Mouse (Mus musculus): ENCODE results near the gene Gtf3a. TPM values are rescaled to one million over a fixed set of nuclear protein-coding genes. Genes with fewer than 3 reads are reported as not detected.
A peak's percentile ranks its signal among the peaks of the same experiment; 100 is the strongest.
"Not testable (repeated sequence)": the region's sequence is repeated elsewhere in the genome, so short reads cannot be mapped to it uniquely, and the experiment has no call there.

Gtf3a gene
- polyA plus RNA-seq, 1 experiment from 2014 or later: 99.5 TPM

DNA sequence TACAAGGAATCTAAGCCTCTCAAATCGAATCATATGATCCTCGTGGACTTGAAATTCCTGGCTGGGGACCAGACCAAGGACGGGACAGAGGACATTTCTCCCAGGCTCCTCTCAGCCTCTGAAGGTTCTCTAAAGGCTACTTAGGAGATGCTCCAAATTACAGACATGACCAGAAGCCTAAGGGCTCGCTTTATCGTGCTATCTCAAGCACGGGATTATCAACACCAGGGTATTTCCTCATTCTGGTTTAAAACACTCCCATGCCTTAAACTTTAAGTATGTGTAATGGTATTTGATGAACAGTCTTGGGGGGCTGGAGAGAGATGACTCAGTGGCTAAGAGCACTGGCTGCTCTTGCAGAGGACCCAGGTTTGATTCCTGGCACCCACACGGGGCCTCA, 17.0 kb upstream of the Gtf3a start:
- H3K9ac ChIP-seq: no peak overlapping the region
- H3K36me3 ChIP-seq (replicated peaks; ENCODE audit: control insufficient read depth, insufficient read depth): no peaks in the 10 kb centered on the region
- no peak overlapping the region for H3K4me3 ChIP-seq (replicated peaks; ENCODE audit: low read length)
- ATAC-seq (ENCODE audit: low FRiP score): no peak
- H3K27ac ChIP-seq: no peak overlapping the region
- no peaks in the 10 kb centered on the region for H3K4me1 ChIP-seq (replicated peaks; ENCODE audit: control insufficient read depth, insufficient read depth, low read length)
- H3K27me3 ChIP-seq (ENCODE audit: control insufficient read depth, insufficient read depth, low read length): no peaks in the 10 kb centered on the region
- 93% methylated on average over 7 of the region's 7 CpGs for WGBS
- no peak for DNase-seq (ENCODE audit: low spot score)
- H3K4me2 ChIP-seq (replicated peaks): no peak overlapping the region
- no peaks in the 10 kb centered on the region for H3K9me3 ChIP-seq (ENCODE audit: control insufficient read depth, low read length)

DNA sequence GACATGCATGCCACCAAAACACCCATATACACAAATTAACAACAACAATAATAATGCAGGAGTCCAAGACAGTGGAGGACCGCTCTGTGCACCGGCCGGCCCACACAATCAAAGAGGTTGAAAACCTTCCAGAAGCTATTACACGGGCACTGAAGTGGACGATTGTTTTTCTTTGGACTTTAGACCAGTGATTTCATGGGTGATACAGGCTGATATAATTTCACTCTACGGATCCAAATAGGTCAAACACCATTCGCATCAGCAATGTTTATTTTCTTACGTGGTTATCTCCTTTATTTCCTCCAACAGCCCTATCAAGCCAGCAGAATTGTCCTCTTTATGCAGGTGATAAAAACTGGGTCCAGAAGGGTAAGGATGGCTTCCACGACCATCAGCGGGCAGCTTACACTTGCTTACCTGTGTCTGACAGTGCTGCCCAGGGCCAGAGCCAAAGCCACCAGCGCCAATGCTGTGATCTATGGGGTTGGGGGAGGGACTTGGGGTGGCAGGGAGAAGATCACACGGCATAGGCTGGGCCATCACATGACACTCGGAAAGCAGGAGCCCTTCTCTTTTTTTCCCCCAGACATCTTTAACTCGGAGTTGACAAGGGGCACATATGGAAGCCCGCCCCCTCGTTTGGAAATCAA, 16.4 kb upstream of the Gtf3a start:
- Histone ChIP-seq H3K27ac (no peak overlapping the region), H3K9me3 (ENCODE audit: control insufficient read depth, low read length) (no peaks in the 10 kb centered on the region), H3K4me1 (replicated peaks; ENCODE audit: control insufficient read depth, insufficient read depth, low read length) (no peaks in the 10 kb centered on the region), H3K9ac (no peak overlapping the region), H3K27me3 (ENCODE audit: control insufficient read depth, insufficient read depth, low read length) (no peaks in the 10 kb centered on the region), H3K36me3 (replicated peaks; ENCODE audit: control insufficient read depth, insufficient read depth) (no peaks in the 10 kb centered on the region), H3K4me2 (replicated peaks) (no peak overlapping the region), H3K4me3 (replicated peaks; ENCODE audit: low read length) (no peak overlapping the region)
- DNase-seq (ENCODE audit: low spot score) (no peak), ATAC-seq (ENCODE audit: low FRiP score) (no peak)
- 84% methylated on average over 16 of the region's 16 CpGs for WGBS

DNA sequence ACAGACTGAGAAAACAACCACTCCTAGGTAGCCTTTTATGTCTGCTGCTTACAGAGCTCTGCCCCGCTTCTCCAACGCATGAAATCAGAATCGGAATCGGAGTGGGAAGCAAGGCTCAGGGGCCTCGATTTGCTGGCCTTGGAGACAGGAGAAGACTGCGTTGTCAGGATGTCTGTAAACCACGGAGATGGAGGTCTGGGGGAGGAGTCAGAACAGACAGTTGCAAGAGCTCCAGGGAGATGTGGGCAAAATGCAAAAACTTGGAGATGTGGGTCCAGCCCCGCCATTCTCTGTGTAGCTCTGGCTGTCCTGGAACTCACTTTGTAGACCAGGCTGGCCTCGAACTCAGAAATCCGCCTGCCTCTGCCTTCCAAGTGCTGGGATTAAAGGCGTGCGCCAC, 15.0 kb upstream of the Gtf3a start:
- H3K4me2 ChIP-seq (replicated peaks): no peak overlapping the region
- H3K9me3 ChIP-seq (ENCODE audit: control insufficient read depth, low read length): no peaks in the 10 kb centered on the region
- no peak overlapping the region for H3K4me3 ChIP-seq (replicated peaks; ENCODE audit: low read length)
- no peaks in the 10 kb centered on the region for H3K4me1 ChIP-seq (replicated peaks; ENCODE audit: control insufficient read depth, insufficient read depth, low read length)
- no peaks in the 10 kb centered on the region for H3K27me3 ChIP-seq (ENCODE audit: control insufficient read depth, insufficient read depth, low read length)
- H3K9ac ChIP-seq: no peak overlapping the region
- DNase-seq (ENCODE audit: low spot score) (no peak), ATAC-seq (ENCODE audit: low FRiP score) (no peak)
- H3K36me3 ChIP-seq (replicated peaks; ENCODE audit: control insufficient read depth, insufficient read depth): no peaks in the 10 kb centered on the region
- H3K27ac ChIP-seq: no peak overlapping the region
- WGBS: 86% methylated on average over 12 of the region's 12 CpGs

DNA sequence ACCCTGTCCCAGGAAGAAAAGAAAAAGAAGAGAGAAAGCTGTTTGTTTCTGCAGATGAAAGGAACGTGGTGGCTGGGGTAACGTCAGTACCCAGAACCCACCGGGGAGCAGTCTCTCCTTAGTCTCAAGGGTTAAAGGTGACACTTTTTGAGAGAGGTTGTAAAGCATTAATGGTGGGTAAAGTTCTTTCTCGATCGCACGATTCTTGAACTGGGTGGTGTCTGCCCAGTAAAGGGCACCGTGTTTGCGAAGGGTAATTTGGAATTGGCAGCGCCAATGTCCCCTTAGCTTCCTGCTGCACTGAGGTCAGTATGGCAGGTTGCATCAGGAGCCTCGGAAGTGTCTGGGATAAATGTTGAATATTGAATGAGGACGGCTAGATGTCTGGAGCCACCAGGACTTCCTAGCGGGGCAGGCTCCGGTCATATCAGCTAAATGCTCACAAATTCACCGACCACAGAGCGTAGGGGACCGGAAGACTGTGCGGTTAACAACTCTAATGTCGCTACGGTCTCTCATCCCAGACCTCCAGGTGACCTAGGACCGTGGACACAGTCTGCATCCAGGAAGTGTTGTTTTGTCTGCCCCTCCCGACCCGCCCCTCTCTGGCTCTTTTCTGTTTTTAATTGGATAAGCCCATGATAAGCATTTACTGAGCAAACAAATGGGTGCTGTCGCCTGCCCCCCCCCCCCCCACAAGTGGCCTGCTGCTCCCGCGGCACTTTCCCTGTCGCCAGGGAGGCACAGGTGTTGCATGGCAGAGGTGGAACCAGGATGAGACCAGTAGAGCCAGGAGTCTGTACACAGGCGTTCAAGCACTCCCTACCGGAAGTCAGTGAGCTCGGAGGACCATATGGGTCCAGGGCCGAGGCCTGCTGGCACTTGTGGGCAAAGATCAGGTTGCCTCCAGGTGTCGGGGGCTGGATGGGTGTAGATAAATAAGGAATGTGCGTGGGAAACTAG, 10.6 kb upstream of the Gtf3a start:
- no peak overlapping the region for H3K9ac ChIP-seq
- DNase-seq (ENCODE audit: low spot score) (no peak), ATAC-seq (ENCODE audit: low FRiP score) (no peak)
- H3K4me3 ChIP-seq (replicated peaks; ENCODE audit: low read length): no peak overlapping the region
- H3K9me3 ChIP-seq (ENCODE audit: control insufficient read depth, low read length): no peaks in the 10 kb centered on the region
- H3K27me3 ChIP-seq (ENCODE audit: control insufficient read depth, insufficient read depth, low read length): no peaks in the 10 kb centered on the region
- no peaks in the 10 kb centered on the region for H3K36me3 ChIP-seq (replicated peaks; ENCODE audit: control insufficient read depth, insufficient read depth)
- H3K4me1 ChIP-seq (replicated peaks; ENCODE audit: control insufficient read depth, insufficient read depth, low read length): no peaks in the 10 kb centered on the region
- 89% methylated on average over 32 of the region's 32 CpGs for WGBS
- no peak overlapping the region for H3K27ac ChIP-seq
- H3K4me2 ChIP-seq (replicated peaks): no peak overlapping the region

DNA sequence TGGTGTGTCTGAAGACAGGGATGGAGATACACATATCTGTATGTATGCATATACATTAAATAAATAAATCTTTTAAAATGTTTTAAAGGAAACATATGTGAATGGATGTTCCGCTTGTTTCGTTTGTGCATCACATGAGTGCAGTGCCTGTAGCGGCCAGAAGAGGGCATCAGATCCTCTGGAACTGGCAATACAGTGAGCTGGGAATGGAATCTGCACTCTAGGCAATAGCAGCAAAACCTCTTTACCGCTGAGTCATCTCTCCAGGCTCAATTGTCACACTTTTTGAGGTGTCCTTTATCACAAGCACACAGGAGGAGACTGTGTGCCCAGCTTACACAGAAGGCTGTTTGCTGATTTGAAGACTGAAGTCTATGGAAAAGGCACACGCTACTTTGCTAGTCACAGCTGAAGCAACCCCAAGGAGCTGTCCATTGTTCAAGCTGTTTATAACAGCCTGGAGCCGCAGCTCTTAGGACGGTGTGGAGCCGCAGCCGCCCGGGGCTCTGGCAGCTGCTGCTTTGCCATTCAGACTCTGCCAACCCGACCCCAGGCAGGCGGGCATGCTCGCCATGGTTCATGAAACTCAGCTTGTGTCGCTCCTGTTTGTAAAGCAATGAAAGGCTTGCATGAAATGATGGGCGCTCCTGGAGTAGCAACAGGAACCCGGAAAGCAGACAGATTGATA, 9.2 kb upstream of the Gtf3a start:
- Histone ChIP-seq H3K27ac (no peak overlapping the region), H3K9ac (no peak overlapping the region), H3K9me3 (ENCODE audit: control insufficient read depth, low read length) (no peaks in the 10 kb centered on the region), H3K36me3 (replicated peaks; ENCODE audit: control insufficient read depth, insufficient read depth) (no peaks in the 10 kb centered on the region), H3K4me2 (replicated peaks) (no peak overlapping the region), H3K4me1 (replicated peaks; ENCODE audit: control insufficient read depth, insufficient read depth, low read length) (no peaks in the 10 kb centered on the region), H3K4me3 (replicated peaks; ENCODE audit: low read length) (no peak overlapping the region), H3K27me3 (ENCODE audit: control insufficient read depth, insufficient read depth, low read length) (no peaks in the 10 kb centered on the region)
- WGBS: 62% methylated on average over 16 of the region's 16 CpGs
- peak; percentile 81 for ATAC-seq (ENCODE audit: low FRiP score)
- DNase-seq (ENCODE audit: low spot score): peak; percentile 45

DNA sequence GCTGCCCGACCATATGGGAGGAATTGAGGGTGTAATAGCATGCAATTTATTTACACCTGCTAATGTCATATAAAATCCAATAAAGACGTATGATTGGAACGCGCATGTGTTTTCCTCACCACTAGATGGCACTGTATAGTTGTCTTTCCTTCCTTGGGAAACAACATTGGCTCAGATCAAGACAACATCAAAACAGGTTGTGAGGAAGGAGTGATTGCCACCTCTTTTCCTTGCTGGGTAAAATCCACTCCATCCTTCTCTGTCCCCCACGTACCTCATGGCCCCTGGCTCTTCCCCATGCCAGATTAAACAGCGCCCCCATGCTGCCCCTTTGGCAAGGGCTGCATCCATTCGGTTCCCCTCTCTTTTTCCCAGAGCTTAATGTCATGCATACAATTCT, 8.2 kb upstream of the Gtf3a start:
- Histone ChIP-seq H3K27ac (no peak overlapping the region), H3K36me3 (replicated peaks; ENCODE audit: control insufficient read depth, insufficient read depth) (no peaks in the 10 kb centered on the region), H3K4me3 (replicated peaks; ENCODE audit: low read length) (no peak overlapping the region), H3K9me3 (ENCODE audit: control insufficient read depth, low read length) (no peaks in the 10 kb centered on the region), H3K27me3 (ENCODE audit: control insufficient read depth, insufficient read depth, low read length) (no peaks in the 10 kb centered on the region), H3K9ac (no peak overlapping the region), H3K4me1 (replicated peaks; ENCODE audit: control insufficient read depth, insufficient read depth, low read length) (no peaks in the 10 kb centered on the region), H3K4me2 (replicated peaks) (no peak overlapping the region)
- peak; percentile 83 for DNase-seq (ENCODE audit: low spot score)
- no peak for ATAC-seq (ENCODE audit: low FRiP score)
- 23% methylated on average over 7 of the region's 7 CpGs for WGBS

DNA sequence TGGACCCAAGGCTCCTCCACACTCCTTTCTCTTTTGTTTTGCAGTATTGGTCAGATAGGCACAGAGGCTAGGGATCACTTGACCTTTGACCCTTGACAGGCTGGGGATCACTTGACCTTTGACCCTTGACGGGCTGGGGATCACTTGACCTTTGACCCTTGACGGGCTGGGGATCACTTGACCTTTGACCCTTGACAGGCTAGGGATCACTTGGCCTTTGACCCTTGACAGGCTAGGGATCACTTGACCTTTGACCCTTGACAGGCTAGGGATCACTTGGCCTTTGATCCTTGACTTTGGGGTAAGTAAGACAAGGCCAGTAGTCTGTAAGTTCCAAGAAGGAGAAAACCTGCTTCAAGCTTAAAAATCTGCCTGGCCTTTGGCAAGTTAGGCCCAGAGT, 6.5 kb upstream of the Gtf3a start:
- not testable (repeated sequence) for H3K9ac ChIP-seq; H3K36me3 ChIP-seq (replicated peaks; ENCODE audit: control insufficient read depth, insufficient read depth); H3K4me1 ChIP-seq (replicated peaks; ENCODE audit: control insufficient read depth, insufficient read depth, low read length); H3K9me3 ChIP-seq (ENCODE audit: control insufficient read depth, low read length); H3K4me3 ChIP-seq (replicated peaks; ENCODE audit: low read length); H3K27me3 ChIP-seq (ENCODE audit: control insufficient read depth, insufficient read depth, low read length); ATAC-seq (ENCODE audit: low FRiP score); H3K27ac ChIP-seq; H3K4me2 ChIP-seq (replicated peaks)
- DNase-seq (ENCODE audit: low spot score): peak; percentile 44
- 52% methylated on average over 2 of the region's 2 CpGs for whole genome bisulfite sequencing

DNA sequence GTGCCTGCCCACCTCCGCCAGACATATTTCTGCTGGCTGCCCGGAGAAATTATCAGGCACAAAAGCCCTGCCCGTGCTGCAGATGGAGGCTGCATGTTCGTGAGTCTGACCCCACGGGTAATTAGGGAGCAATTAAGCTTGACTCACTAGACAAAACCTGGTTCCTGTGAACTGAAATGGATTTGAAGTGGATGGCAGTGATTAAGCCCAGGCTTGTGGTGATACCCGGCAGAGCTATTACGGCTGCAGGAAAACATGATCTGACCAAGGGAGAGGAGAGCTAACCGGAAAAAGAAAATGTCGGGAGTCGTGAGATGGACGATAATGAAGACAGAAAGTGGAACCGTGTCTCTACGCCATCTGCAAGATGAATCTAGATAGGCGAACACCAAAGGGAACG, 5.5 kb upstream of the Gtf3a start:
- no peak for DNase-seq (ENCODE audit: low spot score)
- H3K27ac ChIP-seq: no peak overlapping the region
- H3K4me1 ChIP-seq (replicated peaks; ENCODE audit: control insufficient read depth, insufficient read depth, low read length): no peaks in the 10 kb centered on the region
- H3K27me3 ChIP-seq (ENCODE audit: control insufficient read depth, insufficient read depth, low read length): no peaks in the 10 kb centered on the region
- no peak overlapping the region for H3K9ac ChIP-seq
- WGBS: 72% methylated on average over 15 of the region's 15 CpGs
- no peaks in the 10 kb centered on the region for H3K36me3 ChIP-seq (replicated peaks; ENCODE audit: control insufficient read depth, insufficient read depth)
- no peak for ATAC-seq (ENCODE audit: low FRiP score)
- H3K4me2 ChIP-seq (replicated peaks): no peak overlapping the region
- H3K9me3 ChIP-seq (ENCODE audit: control insufficient read depth, low read length): no peaks in the 10 kb centered on the region
- H3K4me3 ChIP-seq (replicated peaks; ENCODE audit: low read length): no peak overlapping the region

DNA sequence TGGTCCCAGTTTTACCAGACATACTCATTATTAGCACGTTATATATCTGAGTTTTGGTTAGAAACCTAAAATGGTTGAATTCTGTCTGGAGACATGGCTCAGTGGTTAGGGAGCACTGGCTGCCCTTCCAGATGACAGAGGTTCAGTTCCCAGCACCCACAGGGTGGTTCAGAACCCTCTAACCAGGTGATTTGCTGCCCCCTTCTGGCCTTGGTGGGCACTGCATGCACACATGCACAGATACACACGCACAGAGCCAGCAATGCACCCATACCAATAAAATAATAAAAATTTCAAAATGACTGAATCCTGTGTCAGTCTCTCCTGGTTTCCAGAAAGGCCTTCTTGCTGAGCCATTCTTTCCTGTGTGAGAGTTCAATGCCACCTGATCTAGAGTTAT, 3.9 kb upstream of the Gtf3a start:
- Histone ChIP-seq H3K27me3 (ENCODE audit: control insufficient read depth, insufficient read depth, low read length) (no peaks in the 10 kb centered on the region), H3K27ac (no peak overlapping the region), H3K9me3 (ENCODE audit: control insufficient read depth, low read length) (no peaks in the 10 kb centered on the region), H3K4me1 (replicated peaks; ENCODE audit: control insufficient read depth, insufficient read depth, low read length) (peaks cover 5% of the 10 kb centered on the region), H3K36me3 (replicated peaks; ENCODE audit: control insufficient read depth, insufficient read depth) (no peaks in the 10 kb centered on the region), H3K4me2 (replicated peaks) (no peak overlapping the region), H3K4me3 (replicated peaks; ENCODE audit: low read length) (no peak overlapping the region), H3K9ac (no peak overlapping the region)
- ATAC-seq (ENCODE audit: low FRiP score): no peak
- WGBS: 99% methylated on average over 2 of the region's 2 CpGs
- DNase-seq (ENCODE audit: low spot score): no peak

Data from hindbrain, embryonic 14.5 days (tissue).